Mouse (Mus musculus) liver, adult 2 months (tissue): ENCODE measurements at regions not wholly inside any gene's neighbourhood (a gene's known extent, or its start where the extent isn't known, plus 50 kb on each side); places are given as distances from the start of the nearest gene placed in this dataset.

ENCODE experiments used
- CTCF ChIP-seq: fragments of 200-500 bp; IDR thresholded peaks from 2 replicates; pipeline ENCODE4 v1.5.1; 2011; ENCODE audit warnings: low read depth, low read length, control low read depth
- POLR2A ChIP-seq: fragments of 200-500 bp; IDR thresholded peaks from 2 replicates; pipeline ENCODE4 v1.6.1; 2011; ENCODE audit warnings: low read length, control low read depth; ENCODE audit not compliant: insufficient read depth; ENCODE audit errors: extremely low read depth

- TF ChIP-seq CTCF = no peak
- TF ChIP-seq POLR2A = no peak
Measured at GRCm38 (mm10) chr8:109106971-109107370, 386.9 kb upstream of the Pmfbp1 start.
